Mouse (Mus musculus) thymus, postnatal 36 days (tissue): ENCODE data around the gene Dpy19l2.
"Not testable (repeated sequence)": the region's sequence is repeated elsewhere in the genome, so short reads cannot be mapped to it uniquely, and the experiment has no call there.

Experiments used
- DNase-seq, 2 experiments: peaks; one replicate each; pipeline ENCODE4 v3.0.0; 2022; ENCODE audit warnings: mixed read lengths in 2 of 2

Gene Dpy19l2

GRCm38 (mm10) chr9:24695700-24696404 is at the start of gene Dpy19l2:
Dpy19l2 (minus strand) TSS chr9:24696293.
- no peak for DNase-seq

- no peak for DNase-seq
Observed at GRCm38 (mm10) chr9:24744958-24745357, 48.9 kb upstream of the Dpy19l2 start.

- no peak for DNase-seq
Observed at GRCm38 (mm10) chr9:24701246-24701645, 5.2 kb upstream of the Dpy19l2 start.

- DNase-seq, result no peak
Observed at GRCm38 (mm10) chr9:24696405-24696778, 299 bp upstream of the Dpy19l2 start.

- DNase-seq, result not testable (repeated sequence)
Observed at GRCm38 (mm10) chr9:24637341-24637740, 58.8 kb downstream of the Dpy19l2 start.

GRCm38 (mm10) chr9:24624896-24625295 is 71.2 kb downstream of the Dpy19l2 start, which contains the start of gene Cypt4:
Cypt4 (plus strand) TSS chr9:24625196.
- no peak for DNase-seq

- no peak for DNase-seq
Observed at GRCm38 (mm10) chr9:24538159-24538558, 157.9 kb downstream of the Dpy19l2 start.

- DNase-seq, result peak; percentile 38 to 45
Observed at GRCm38 (mm10) chr9:24516575-24517139, 179.4 kb downstream of the Dpy19l2 start.

GRCm38 (mm10) chr9:24514078-24514469 is 182.0 kb downstream of the Dpy19l2 start:
- DNase-seq, result no peak

- no peak for DNase-seq
Observed at GRCm38 (mm10) chr9:24513290-24514077, 182.6 kb downstream of the Dpy19l2 start.

- no peak for DNase-seq
Observed at GRCm38 (mm10) chr9:24512121-24512539, 184.0 kb downstream of the Dpy19l2 start.

- DNase-seq, result no peak
Observed at GRCm38 (mm10) chr9:24511371-24512120, 184.5 kb downstream of the Dpy19l2 start.

GRCm38 (mm10) chr9:24508880-24509279 is 187.2 kb downstream of the Dpy19l2 start:
- DNase-seq, result no peak
